In genomic region chr16:14059118-14059854, GRCm38 (mm10) we compare ENCODE assay signal across 17 mouse cellular contexts.
"Had no signal": no experiment of that assay in that cellular context is flagged by ENCODE, and none has a peak within 500 bp of the region (broad histone marks: within the 10 kb centered on the region; RNA-seq: fewer than 3 reads in every experiment).

No protein-coding gene starts in this region.

- DNase-seq: liver, postnatal 0 days; lung, adult 2 months; lung, postnatal 14 days; lung, postnatal 36 days; right cerebral cortex, postnatal 14 days; thymus, adult 2 months; thymus, postnatal 25 days; thymus, postnatal 4 days had no signal

- H3K27ac ChIP-seq: lung, embryonic 15.5 days; macrophage; midbrain, embryonic 12.5 days; midbrain, embryonic 15.5 days; neural tube, embryonic 12.5 days; stomach, embryonic 15.5 days; stomach, postnatal 0 days had no signal

- H3K4me1 ChIP-seq: lung, embryonic 15.5 days; megakaryocyte, embryonic 14.5 days; stomach, embryonic 15.5 days had no signal

- ATAC-seq: liver, postnatal 0 days; lung, postnatal 0 days; midbrain, embryonic 15.5 days had no signal

- H3K4me3 ChIP-seq: lung, embryonic 15.5 days; megakaryocyte, embryonic 14.5 days; midbrain, embryonic 12.5 days; midbrain, embryonic 15.5 days; neural tube, embryonic 12.5 days; stomach, embryonic 15.5 days had no signal

- H3K27me3 ChIP-seq: lung, embryonic 15.5 days; midbrain, embryonic 12.5 days; midbrain, embryonic 15.5 days; neural tube, embryonic 12.5 days; stomach, embryonic 15.5 days had no signal

- H3K9me3 ChIP-seq: lung, embryonic 15.5 days; megakaryocyte, embryonic 14.5 days; midbrain, embryonic 12.5 days; midbrain, embryonic 15.5 days; neural tube, embryonic 12.5 days; stomach, embryonic 15.5 days had no signal

- H3K9ac ChIP-seq: liver, postnatal 0 days; lung, embryonic 15.5 days; midbrain, embryonic 12.5 days; midbrain, embryonic 15.5 days; neural tube, embryonic 12.5 days; stomach, embryonic 15.5 days had no signal

- H3K36me3 ChIP-seq: lung, embryonic 15.5 days; midbrain, embryonic 12.5 days; midbrain, embryonic 15.5 days; neural tube, embryonic 12.5 days; stomach, embryonic 15.5 days had no signal

- H3K4me2 ChIP-seq: lung, embryonic 15.5 days; midbrain, embryonic 12.5 days; midbrain, embryonic 15.5 days; neural tube, embryonic 12.5 days; stomach, embryonic 15.5 days had no signal
